Mouse (Mus musculus): ENCODE measurements around the gene Tango2. TPM values are rescaled to one million over a fixed set of nuclear protein-coding genes. Genes with fewer than 3 reads are reported as not detected.

Tango2 gene
- polyA plus RNA-seq, 1 experiment, result 31.1 TPM

DNA sequence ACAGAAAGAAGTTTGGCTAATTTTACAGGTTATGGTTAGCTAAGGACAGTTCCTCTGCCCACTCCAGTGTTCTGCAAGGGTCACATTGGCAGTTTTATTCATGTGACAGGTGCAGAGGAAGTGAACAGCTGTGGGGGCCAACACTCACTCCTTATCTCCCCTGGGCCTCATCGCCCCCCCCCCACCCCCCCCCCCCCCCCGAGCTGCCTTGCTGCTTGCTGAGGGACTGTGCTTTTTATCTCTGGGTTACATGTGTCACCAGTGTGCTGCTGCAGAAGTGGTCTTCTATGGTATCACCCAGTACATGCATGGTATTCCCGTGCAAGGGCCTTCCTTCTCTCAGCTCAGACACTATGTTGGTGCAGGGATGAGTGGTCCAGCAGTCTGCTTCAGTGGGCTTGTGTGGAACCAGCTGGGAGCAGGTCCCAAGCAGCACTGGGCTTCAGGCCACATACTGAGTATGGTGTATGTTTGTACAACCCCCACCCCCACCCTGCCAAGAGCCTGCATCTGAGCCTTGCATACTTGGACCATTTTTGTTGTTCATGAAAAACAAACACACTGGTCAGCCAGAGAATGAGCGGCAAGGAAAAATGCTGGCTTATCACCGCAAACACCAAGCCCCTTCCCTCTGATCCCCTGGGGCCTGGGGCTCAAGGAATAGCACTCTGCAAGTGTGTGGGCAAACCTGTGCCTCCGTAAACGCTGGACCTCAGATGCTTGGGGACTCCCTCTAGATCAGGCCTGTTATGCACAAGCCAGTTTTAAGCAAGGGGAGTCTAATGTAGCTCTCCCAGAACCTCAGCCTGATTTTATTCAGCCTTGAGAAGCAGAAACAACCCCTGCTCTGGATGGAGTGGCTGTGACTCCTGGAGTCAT lies 40.0 kb upstream of the Tango2 start:
- Histone ChIP-seq H3K27ac (ENCODE audit: insufficient read depth, low read length) (peak overlapping the region; percentile 37; the same call in 1 of the 2 replicates), H3K4me3 (ENCODE audit: extremely low read depth, insufficient read depth, insufficient read length) (no peak overlapping the region), H3K36me3 (ENCODE audit: control insufficient read depth, insufficient read depth, low read length) (no peaks in the 10 kb centered on the region), H3K27me3 (ENCODE audit: control insufficient read depth, insufficient read depth, low read length) (no peaks in the 10 kb centered on the region), H3K4me1 (ENCODE audit: control insufficient read depth, insufficient read depth, insufficient read length) (peaks cover 17% of the 10 kb centered on the region)
- TF ChIP-seq POLR2A (IDR thresholded peaks at IDR 0.05; ENCODE audit: low read depth, low read length) (no peak), CTCF (IDR thresholded peaks at IDR 0.05; ENCODE audit: extremely low read depth, insufficient read depth, insufficient read length, insufficient replicate concordance) (no peak)
- 27% methylated on average over 6 of the region's 7 CpGs for WGBS
- DNase-seq (ENCODE audit: low read depth in 1 of 2, low spot score in 2 of 2), result no peak

GRCm38 (mm10) chr16:18386972-18387371 lies 39.1 kb upstream of the Tango2 start:
- H3K27ac ChIP-seq (ENCODE audit: insufficient read depth, low read length), result no peak overlapping the region
- no peaks in the 10 kb centered on the region for H3K36me3 ChIP-seq (ENCODE audit: control insufficient read depth, insufficient read depth, low read length)
- no peaks in the 10 kb centered on the region for H3K27me3 ChIP-seq (ENCODE audit: control insufficient read depth, insufficient read depth, low read length)
- no peak for TF ChIP-seq POLR2A (IDR thresholded peaks at IDR 0.05; ENCODE audit: low read depth, low read length)
- no peak for TF ChIP-seq CTCF (IDR thresholded peaks at IDR 0.05; ENCODE audit: extremely low read depth, insufficient read depth, insufficient read length, insufficient replicate concordance)
- H3K4me1 ChIP-seq (ENCODE audit: control insufficient read depth, insufficient read depth, insufficient read length), result peaks cover 13% of the 10 kb centered on the region; the same call in 1 of the 2 replicates
- WGBS, result 70% methylated on average over 3 of the region's 3 CpGs
- H3K4me3 ChIP-seq (ENCODE audit: extremely low read depth, insufficient read depth, insufficient read length), result no peak overlapping the region
- DNase-seq (ENCODE audit: low read depth in 1 of 2, low spot score in 2 of 2), result no peak

DNA sequence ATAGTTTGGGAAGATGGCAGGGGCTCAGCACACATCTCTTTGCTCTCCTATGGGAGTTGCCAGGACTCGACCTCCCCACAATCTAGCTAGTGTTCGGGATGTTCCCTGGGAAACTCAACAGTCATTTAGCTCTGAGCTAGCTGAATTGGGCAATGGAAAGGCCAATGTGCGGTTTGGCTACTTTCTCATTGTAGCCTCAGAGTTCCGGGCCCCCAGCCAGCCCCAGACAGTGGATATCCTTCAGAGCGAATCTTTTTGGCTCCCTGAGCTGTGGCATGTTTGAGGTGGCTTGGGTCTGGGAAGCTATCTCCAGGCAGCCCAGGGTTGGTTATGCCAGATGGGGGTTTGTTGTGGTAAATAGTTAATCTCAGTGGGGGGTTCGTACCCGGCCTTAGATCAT lies 38.5 kb upstream of the Tango2 start:
- no peak overlapping the region for H3K27ac ChIP-seq (ENCODE audit: insufficient read depth, low read length)
- no peaks in the 10 kb centered on the region for H3K27me3 ChIP-seq (ENCODE audit: control insufficient read depth, insufficient read depth, low read length)

DNA sequence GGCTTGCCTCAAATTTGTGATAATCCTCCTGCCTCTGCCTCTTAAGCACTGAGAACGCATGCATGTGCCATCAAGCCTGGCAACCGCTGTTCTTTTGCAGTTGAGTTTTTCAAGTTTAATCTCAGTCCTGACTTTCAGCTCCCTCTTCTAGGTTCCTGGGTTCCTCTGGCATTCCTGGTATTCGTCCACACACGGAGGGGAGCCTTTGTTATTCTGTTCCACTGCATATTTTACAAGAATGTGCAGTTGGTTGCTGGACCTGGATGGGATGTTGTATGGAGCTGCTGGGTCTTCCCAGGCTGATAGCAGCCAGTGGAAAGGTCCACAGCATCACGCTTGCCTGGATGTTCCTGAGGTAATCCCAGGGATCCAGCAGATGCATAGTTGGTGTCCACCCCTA lies 37.5 kb upstream of the Tango2 start:
- peaks cover 13% of the 10 kb centered on the region; the same call in 1 of the 2 replicates for H3K4me1 ChIP-seq (ENCODE audit: control insufficient read depth, insufficient read depth, insufficient read length)
- TF ChIP-seq POLR2A (IDR thresholded peaks at IDR 0.05; ENCODE audit: low read depth, low read length) (no peak), CTCF (IDR thresholded peaks at IDR 0.05; ENCODE audit: extremely low read depth, insufficient read depth, insufficient read length, insufficient replicate concordance) (no peak)
- WGBS, result 93% methylated on average over 5 of the region's 5 CpGs
- no peak overlapping the region for H3K4me3 ChIP-seq (ENCODE audit: extremely low read depth, insufficient read depth, insufficient read length)
- no peaks in the 10 kb centered on the region for H3K27me3 ChIP-seq (ENCODE audit: control insufficient read depth, insufficient read depth, low read length)
- H3K27ac ChIP-seq (ENCODE audit: insufficient read depth, low read length), result no peak overlapping the region
- DNase-seq (ENCODE audit: low read depth in 1 of 2, low spot score in 2 of 2), result no peak
- no peaks in the 10 kb centered on the region for H3K36me3 ChIP-seq (ENCODE audit: control insufficient read depth, insufficient read depth, low read length)

More for the DNA sequence above, 38.5 kb upstream of the Tango2 start:
- TF ChIP-seq POLR2A (IDR thresholded peaks at IDR 0.05; ENCODE audit: low read depth, low read length) (no peak), CTCF (IDR thresholded peaks at IDR 0.05; ENCODE audit: extremely low read depth, insufficient read depth, insufficient read length, insufficient replicate concordance) (no peak)
- no peak for DNase-seq (ENCODE audit: low read depth in 1 of 2, low spot score in 2 of 2)
- Histone ChIP-seq H3K36me3 (ENCODE audit: control insufficient read depth, insufficient read depth, low read length) (no peaks in the 10 kb centered on the region), H3K4me1 (ENCODE audit: control insufficient read depth, insufficient read depth, insufficient read length) (peaks cover 13% of the 10 kb centered on the region; the same call in 1 of the 2 replicates), H3K4me3 (ENCODE audit: extremely low read depth, insufficient read depth, insufficient read length) (no peak overlapping the region)
- 77% methylated on average over 7 of the region's 7 CpGs for WGBS

- 89% methylated on average over 8 of the region's 8 CpGs for WGBS
- DNase-seq (ENCODE audit: low read depth in 1 of 2, low spot score in 2 of 2), result no peak
- TF ChIP-seq POLR2A (IDR thresholded peaks at IDR 0.05; ENCODE audit: low read depth, low read length), result no peak
- peaks cover 13% of the 10 kb centered on the region; the same call in 1 of the 2 replicates for H3K4me1 ChIP-seq (ENCODE audit: control insufficient read depth, insufficient read depth, insufficient read length)
- no peaks in the 10 kb centered on the region for H3K27me3 ChIP-seq (ENCODE audit: control insufficient read depth, insufficient read depth, low read length)
- H3K27ac ChIP-seq (ENCODE audit: insufficient read depth, low read length), result no peak overlapping the region
- no peak overlapping the region for H3K4me3 ChIP-seq (ENCODE audit: extremely low read depth, insufficient read depth, insufficient read length)
- H3K36me3 ChIP-seq (ENCODE audit: control insufficient read depth, insufficient read depth, low read length), result no peaks in the 10 kb centered on the region
Measured at GRCm38 (mm10) chr16:18384659-18385058, 36.8 kb upstream of the Tango2 start.

DNA sequence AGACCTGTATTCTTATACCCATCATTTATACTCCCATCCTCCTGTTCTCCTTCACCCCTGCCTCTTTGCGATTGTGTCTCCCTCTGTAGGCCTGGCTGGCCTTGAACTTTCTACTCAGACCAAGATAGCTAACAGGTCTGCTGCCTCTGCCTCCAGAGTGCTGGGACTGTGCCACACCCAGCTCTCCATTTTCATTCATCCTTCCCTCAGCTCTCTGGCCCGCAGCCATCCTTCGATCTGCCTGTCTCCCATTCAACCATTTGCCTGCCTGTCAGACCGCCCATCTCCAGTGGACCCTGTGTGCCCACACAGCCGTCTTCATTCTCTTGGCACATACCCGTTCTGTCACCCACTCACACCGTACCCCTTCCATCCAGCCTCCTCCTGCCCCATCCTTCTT lies 36.3 kb upstream of the Tango2 start:
- Histone ChIP-seq H3K4me1 (ENCODE audit: control insufficient read depth, insufficient read depth, insufficient read length) (peaks cover 12% of the 10 kb centered on the region; the same call in 1 of the 2 replicates), H3K27ac (ENCODE audit: insufficient read depth, low read length) (peak overlapping the region; percentile 48; the same call in 1 of the 2 replicates), H3K27me3 (ENCODE audit: control insufficient read depth, insufficient read depth, low read length) (no peaks in the 10 kb centered on the region), H3K4me3 (ENCODE audit: extremely low read depth, insufficient read depth, insufficient read length) (no peak overlapping the region), H3K36me3 (ENCODE audit: control insufficient read depth, insufficient read depth, low read length) (no peaks in the 10 kb centered on the region)
- DNase-seq (ENCODE audit: low read depth in 1 of 2, low spot score in 2 of 2), result no peak
- WGBS, result 89% methylated on average over 7 of the region's 7 CpGs
- no peak for TF ChIP-seq CTCF (IDR thresholded peaks at IDR 0.05; ENCODE audit: extremely low read depth, insufficient read depth, insufficient read length, insufficient replicate concordance)
- no peak for TF ChIP-seq POLR2A (IDR thresholded peaks at IDR 0.05; ENCODE audit: low read depth, low read length)

- no peak overlapping the region for H3K4me3 ChIP-seq (ENCODE audit: extremely low read depth, insufficient read depth, insufficient read length)
- DNase-seq (ENCODE audit: low read depth in 1 of 2, low spot score in 2 of 2), result no peak
- H3K27ac ChIP-seq (ENCODE audit: insufficient read depth, low read length), result peak overlapping the region; percentile 48
- no peaks in the 10 kb centered on the region for H3K36me3 ChIP-seq (ENCODE audit: control insufficient read depth, insufficient read depth, low read length)
- peaks cover 8% of the 10 kb centered on the region; the same call in 1 of the 2 replicates for H3K4me1 ChIP-seq (ENCODE audit: control insufficient read depth, insufficient read depth, insufficient read length)
- no peaks in the 10 kb centered on the region for H3K27me3 ChIP-seq (ENCODE audit: control insufficient read depth, insufficient read depth, low read length)
- TF ChIP-seq CTCF (IDR thresholded peaks at IDR 0.05; ENCODE audit: extremely low read depth, insufficient read depth, insufficient read length, insufficient replicate concordance), result no peak
- TF ChIP-seq POLR2A (IDR thresholded peaks at IDR 0.05; ENCODE audit: low read depth, low read length), result no peak
- 92% methylated on average over 3 of the region's 3 CpGs for WGBS
Measured at GRCm38 (mm10) chr16:18383756-18384155, 35.9 kb upstream of the Tango2 start.
